Mouse (Mus musculus) thymus, adult 18-20 months (tissue): ENCODE measurements around the gene Spata25.

Experiments
- DNase-seq, 2 experiments: peaks; one replicate each; pipeline ENCODE4 v3.0.0; 2022; ENCODE audit warnings: mixed read lengths in 2 of 2

Spata25 gene

DNA sequence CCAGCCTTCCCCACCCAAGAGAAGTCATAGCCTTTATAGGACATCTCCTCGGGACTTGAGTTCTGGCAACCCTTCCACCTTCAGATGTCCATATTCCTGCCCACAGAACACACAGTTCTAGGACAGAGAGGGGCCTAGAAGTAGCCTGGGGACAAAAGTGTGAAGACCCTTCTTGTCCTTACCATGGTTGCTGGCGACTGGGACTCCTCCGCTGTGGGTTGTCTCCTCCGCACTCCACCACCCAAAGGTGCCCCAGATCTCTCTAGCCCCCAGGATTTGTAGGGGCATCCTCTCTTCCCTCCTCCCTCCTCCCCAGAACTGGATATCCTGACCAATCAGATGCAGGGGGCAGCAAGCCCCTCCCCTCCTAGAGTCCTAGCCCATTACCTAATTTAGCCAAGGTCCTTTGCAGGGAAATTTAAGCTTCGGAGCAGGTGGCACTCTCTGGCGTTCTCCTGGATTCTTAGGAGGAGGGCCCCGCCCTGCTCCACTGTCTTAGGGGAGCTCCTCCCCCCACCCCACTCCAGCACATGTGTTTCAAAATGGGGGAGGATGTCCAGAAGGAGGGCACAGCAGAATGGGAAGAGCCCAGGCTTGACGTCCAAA is 48.8 kb downstream of the Spata25 start, which contains the start of gene Tnnc2:
Tnnc2 (minus strand) TSS at position 487 of the 606 bp plus-strand sequence.
- DNase-seq, result no peak

DNA sequence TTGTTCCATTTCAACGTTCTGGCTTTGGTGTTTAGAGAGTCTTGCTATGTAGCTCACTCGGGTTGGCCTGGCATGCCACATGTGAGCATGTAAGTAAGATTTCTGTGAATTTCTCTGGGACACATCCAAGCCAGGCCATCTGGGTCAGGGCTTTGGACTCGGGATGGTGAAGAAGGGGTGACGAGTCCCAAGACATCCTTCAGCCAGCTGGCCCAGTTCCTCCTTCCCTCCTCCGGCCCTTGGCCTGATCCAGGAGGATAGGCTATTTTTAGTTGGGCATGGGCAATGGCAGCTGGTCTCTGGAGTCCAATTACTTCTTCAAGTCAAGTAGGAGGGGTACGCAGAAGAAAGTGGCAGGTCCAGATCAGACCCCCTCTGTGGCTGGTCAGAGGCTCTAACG is 49.5 kb downstream of the Spata25 start:
- DNase-seq, result no peak

DNA sequence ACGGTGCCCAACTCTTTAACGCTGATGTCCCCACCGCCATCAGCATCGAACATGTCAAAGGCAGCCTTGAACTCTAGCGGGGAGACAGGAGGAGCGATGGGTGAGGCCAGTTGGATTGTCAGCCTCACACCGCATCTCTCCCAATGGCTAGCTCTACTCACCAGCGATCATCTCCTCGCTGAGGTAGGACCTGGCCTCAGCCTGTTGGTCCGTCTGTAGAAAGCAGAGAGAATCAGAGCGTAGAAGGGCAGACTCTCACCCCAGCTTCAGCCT is 50.4 kb downstream of the Spata25 start:
- DNase-seq, result no peak

DNA sequence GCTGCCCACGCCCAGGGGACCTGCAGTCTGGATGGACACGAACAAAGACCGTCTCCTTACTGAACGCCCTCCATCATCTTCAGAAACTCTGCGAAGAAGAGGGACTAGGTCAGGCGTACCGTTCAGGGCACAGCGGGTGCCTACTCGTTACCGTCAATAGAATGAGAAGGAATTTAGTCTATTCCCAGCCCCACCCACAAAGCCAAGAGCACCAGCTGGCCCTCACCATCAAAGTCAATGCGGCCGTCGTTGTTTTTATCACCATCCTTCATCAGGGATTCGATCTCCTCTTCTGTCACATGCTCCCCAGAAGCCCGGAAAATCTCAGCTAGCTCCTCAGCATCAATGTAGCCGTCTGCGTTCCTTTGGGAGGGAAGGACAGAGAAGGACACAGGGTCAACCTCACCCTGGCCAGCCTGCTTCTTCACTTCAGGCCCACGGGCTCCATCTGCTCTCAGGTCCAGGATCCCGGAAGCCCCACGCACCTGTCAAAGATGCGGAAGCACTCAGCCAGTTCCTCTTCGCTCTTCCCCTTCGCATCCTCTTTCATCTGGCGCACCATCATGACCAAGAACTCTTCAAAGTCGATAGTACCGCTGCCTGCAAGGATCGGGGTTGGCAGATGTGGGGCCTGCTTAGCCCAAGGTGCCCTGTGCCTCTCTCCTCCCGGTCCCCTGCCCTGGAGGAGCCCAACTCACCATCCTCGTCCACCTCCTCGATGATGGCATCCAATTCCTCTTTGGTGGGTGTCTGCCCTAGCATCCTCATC is 50.9 kb downstream of the Spata25 start:
- DNase-seq, result no peak

DNA sequence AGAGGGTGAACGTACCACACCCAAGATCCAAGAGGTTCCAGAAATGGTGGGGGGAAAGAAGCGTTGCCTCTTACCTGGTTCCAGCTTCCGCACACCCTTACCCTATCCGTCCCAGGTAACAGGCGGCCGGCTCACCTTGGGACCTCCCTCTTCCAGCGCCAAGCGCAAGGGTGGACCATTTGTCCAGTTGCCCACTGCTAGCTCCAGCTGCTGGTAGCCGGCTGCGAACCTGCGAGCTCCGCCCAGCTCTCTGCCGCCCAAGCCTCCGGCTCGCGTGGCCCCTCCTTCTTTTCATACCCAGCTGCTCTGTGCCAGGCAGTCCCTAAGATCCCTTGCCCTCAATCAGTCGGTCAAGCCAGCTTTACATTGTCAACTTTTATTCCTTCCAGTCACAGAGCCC is 51.5 kb downstream of the Spata25 start:
- no peak for DNase-seq
